Mouse (Mus musculus): ENCODE results near the gene Pfn1. TPM values are rescaled to one million over a fixed set of nuclear protein-coding genes. Genes with fewer than 3 reads are reported as not detected.

Pfn1 gene
- polyA plus RNA-seq, 1 experiment from 2014 or later = 2,132 TPM

DNA sequence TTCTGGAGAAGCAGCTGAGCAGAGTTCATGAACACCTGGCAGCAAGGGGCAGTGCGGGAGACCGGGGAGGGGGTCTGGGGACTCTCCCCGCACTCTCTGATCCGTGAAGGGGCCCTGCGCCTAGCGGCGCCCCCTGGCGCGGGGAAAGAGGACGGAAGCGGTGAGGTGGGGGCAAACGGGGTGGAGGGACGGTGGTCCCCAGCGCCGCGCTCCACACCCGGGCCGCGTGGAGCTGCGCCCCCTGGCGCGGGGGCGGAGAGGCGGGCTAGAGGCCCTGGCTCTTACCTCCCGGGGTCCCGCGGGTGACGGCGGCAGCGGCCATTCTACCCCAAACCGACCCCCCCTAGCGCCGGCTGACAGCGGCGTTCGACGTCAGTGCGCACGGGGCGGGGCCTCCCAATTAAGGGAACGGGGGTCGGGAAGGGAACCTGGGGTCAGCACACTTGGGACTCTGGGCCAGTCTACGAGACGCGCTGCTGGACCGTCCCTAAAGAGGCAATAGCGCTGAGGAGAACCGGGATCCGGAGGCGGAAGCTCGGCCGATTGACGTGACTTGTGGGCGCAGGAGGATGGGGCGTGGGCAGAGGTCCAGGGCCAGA lies 33.3 kb upstream of the Pfn1 start, which contains the start of gene Camta2:
TSS of gene Camta2 (minus strand) at position 505 of the 599 bp plus-strand sequence.
- no peaks in the 10 kb centered on the region for H3K9me3 ChIP-seq (replicated peaks)
- peaks cover 32% of the 10 kb centered on the region for H3K36me3 ChIP-seq
- peaks cover 27% of the 10 kb centered on the region for H3K4me1 ChIP-seq
- no peaks in the 10 kb centered on the region for H3K27me3 ChIP-seq (ENCODE audit: low read depth, poor library complexity, severe bottlenecking)
- H3K4me3 ChIP-seq = peak within 1 kb of the TSS; percentile 93
- peak within 1 kb of the TSS; percentile 92 for H3K27ac ChIP-seq
- WGBS = under 1% methylated on average over 47 of the region's 55 CpGs
- peak; percentile 91 for DNase-seq (ENCODE audit: low spot score)

DNA sequence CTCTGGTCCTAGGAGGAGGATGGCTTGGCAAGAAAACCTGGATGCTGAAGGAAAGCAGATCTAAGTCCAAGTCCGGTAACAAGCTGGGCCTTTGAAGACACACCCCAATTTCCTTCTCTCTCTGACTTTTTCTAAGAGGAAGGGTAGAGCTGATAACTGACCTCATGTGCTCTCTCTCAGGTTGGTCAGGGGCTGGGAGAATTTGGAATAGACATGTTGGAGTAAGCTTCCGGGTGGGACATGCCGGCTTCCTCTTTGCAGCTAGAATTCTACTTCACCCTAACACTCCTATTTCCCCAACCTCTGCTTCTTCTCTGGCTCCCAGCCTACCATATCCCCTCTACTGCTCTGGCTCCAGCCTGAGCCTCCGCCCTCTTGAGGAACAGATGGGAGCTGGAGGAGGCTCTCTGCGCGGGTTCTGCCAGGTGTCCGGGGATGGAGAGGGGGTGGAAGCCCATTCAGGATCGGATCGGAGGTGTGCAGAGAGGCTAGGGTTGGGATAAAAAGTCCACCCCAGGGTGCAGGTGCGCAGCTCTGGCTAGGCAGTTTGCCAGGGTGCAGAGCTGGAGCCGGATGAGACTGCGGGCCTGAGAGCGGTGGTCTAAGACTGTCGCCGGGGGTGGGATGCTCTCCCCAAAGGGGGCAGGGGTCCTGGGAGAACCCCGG lies 32.6 kb upstream of the Pfn1 start:
- peak overlapping the region; percentile 92 for H3K27ac ChIP-seq
- WGBS = 4% methylated on average over 16 of the region's 16 CpGs
- DNase-seq (ENCODE audit: low spot score) = no peak
- peaks cover 32% of the 10 kb centered on the region for H3K4me1 ChIP-seq
- peaks cover 39% of the 10 kb centered on the region for H3K36me3 ChIP-seq
- H3K4me3 ChIP-seq = peak overlapping the region; percentile 93
- no peaks in the 10 kb centered on the region for H3K27me3 ChIP-seq (ENCODE audit: low read depth, poor library complexity, severe bottlenecking)
- no peaks in the 10 kb centered on the region for H3K9me3 ChIP-seq (replicated peaks)

DNA sequence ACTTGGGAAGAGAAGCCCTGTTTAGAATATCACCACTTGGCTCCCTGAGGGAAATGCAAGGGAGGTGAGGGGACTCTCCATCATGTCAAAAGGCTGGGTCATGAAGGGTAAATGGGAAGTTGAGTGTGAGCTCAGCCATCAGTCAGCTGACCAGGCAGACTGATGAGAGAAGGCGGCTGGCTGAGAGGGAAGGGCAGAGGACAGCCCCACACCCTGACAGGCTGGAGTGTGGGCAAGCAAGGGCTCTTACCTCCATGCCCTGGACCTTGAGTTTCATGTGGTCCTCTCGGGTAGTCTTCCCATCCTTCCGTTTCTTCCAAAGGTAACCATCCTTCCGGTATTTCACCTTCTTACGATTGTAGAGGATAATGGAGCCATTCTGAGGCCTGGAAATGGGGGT lies 29.2 kb upstream of the Pfn1 start:
- H3K4me3 ChIP-seq = no peak overlapping the region
- peaks cover 36% of the 10 kb centered on the region for H3K4me1 ChIP-seq
- no peak overlapping the region for H3K27ac ChIP-seq
- H3K27me3 ChIP-seq (ENCODE audit: low read depth, poor library complexity, severe bottlenecking) = no peaks in the 10 kb centered on the region
- WGBS = 90% methylated on average over 5 of the region's 5 CpGs
- peaks cover 64% of the 10 kb centered on the region for H3K36me3 ChIP-seq
- no peaks in the 10 kb centered on the region for H3K9me3 ChIP-seq (replicated peaks)
- DNase-seq (ENCODE audit: low spot score) = no peak

DNA sequence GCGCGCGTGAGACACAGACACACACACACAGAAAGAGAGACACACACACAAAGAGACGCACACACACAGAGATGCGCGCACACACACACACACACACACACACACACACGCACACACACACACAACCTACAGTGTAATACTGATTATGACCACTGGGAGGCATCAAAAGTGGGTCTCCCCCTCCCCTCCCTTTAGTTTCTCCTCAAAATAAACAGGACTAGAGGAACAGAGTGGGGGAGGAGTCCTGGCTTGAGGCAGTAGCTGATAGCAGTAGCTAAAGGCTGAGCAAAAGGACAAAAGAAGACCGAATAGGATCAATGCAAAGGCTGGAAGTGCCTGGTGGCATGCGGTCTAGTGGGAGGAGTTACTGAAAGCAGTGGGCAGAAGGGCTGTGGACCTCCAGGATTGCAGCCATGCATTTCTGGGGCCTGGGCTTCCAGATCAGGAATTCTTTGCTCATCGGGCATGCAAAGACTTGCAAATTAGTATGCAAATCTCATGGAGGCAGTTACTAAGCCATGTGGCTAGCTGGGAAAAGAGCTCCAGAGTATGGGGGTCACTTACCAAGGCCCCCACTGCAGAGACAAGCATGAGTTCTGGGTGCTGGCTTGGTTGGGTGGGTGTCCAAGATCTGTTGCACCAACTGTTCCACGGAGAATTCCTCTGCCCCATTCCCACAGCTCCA lies 27.6 kb upstream of the Pfn1 start:
- Histone ChIP-seq H3K4me1 (peaks cover 22% of the 10 kb centered on the region), H3K27me3 (ENCODE audit: low read depth, poor library complexity, severe bottlenecking) (no peaks in the 10 kb centered on the region), H3K36me3 (peaks cover 68% of the 10 kb centered on the region), H3K9me3 (replicated peaks) (no peaks in the 10 kb centered on the region), H3K27ac (peak overlapping the region; percentile 14; the same call in 1 of the 2 replicates), H3K4me3 (0 out of 2 replicates have a peak overlapping the region, but pooled peaks have one; percentile 3)
- peak; percentile 54 for DNase-seq (ENCODE audit: low spot score)
- 19% methylated on average over 11 of the region's 11 CpGs for WGBS

DNA sequence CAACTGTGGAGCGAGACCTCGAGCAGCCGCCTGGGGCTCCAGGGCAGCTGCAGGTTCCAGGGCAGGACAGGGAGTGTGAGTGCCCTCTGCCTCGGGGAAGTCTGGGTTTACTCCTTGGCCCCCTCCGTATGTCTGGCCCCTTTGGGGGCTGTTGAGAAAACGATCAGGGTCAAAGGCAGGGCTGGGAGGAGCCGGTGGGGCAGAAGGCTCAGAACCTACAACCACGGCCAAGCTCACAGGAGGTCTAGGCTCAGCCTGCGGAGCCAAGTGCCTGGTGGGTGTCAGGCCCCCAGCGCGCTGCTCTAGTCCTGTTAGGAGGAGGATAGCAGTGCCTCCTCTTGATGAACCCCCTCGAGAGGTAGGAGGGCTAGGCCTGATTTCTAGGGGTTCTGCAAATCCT lies 26.7 kb upstream of the Pfn1 start:
- Histone ChIP-seq H3K4me3 (no peak overlapping the region), H3K9me3 (replicated peaks) (no peaks in the 10 kb centered on the region), H3K4me1 (peaks cover 13% of the 10 kb centered on the region), H3K36me3 (peaks cover 76% of the 10 kb centered on the region), H3K27ac (0 out of 2 replicates have a peak overlapping the region, but pooled peaks have one; percentile 46), H3K27me3 (ENCODE audit: low read depth, poor library complexity, severe bottlenecking) (no peaks in the 10 kb centered on the region)
- 56% methylated on average over 12 of the region's 12 CpGs for WGBS
- DNase-seq (ENCODE audit: low spot score) = no peak

DNA sequence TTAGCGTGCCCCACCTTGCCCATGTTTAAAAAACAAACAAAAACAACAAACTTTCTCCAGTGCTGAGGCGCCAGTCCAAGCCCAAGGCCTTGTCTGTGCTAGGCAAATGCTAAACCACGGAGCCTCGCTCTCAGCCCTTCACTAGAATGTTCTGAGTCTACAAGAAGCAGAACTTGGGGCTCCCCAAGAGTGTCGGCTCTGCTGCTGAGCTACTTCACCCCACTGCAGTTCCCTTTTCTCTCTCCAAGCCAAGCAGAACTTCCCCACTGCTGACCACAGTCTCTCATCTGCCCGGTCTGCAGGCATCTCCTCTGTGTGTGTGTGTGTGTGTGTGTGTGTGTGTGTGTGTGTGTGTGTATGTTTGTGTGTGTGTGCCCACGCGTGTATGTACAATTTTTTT lies 25.4 kb upstream of the Pfn1 start:
- DNase-seq (ENCODE audit: low spot score) = no peak
- Histone ChIP-seq H3K4me1 (peaks cover 13% of the 10 kb centered on the region), H3K27ac (no peak overlapping the region), H3K36me3 (peaks cover 77% of the 10 kb centered on the region), H3K4me3 (no peak overlapping the region), H3K27me3 (ENCODE audit: low read depth, poor library complexity, severe bottlenecking) (no peaks in the 10 kb centered on the region), H3K9me3 (replicated peaks) (no peaks in the 10 kb centered on the region)
- WGBS = 88% methylated on average over 8 of the region's 8 CpGs

DNA sequence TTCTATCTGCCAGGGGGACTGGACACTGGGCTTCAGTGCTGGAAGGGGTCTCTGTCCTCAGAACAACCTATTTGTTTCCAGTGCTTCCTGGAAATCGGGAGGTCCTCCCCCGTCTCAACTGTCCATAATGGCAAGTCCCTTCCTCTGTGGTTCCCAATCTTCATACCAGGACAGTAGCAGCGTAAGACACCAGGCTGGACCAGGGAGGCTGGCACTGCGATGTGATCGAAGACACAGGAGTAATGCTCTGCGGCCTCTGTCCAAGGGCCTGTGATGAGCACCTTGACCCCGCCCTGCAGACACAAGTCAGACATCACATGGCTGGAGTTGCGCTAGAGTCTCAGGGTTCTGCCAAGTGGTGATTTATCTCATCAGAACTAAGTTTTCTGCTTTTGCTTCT lies 24.9 kb upstream of the Pfn1 start:
- DNase-seq (ENCODE audit: low spot score) = no peak
- Histone ChIP-seq H3K27ac (no peak overlapping the region), H3K9me3 (replicated peaks) (no peaks in the 10 kb centered on the region), H3K27me3 (ENCODE audit: low read depth, poor library complexity, severe bottlenecking) (no peaks in the 10 kb centered on the region), H3K4me1 (peaks cover 13% of the 10 kb centered on the region), H3K4me3 (no peak overlapping the region), H3K36me3 (peaks cover 77% of the 10 kb centered on the region)
- WGBS = 95% methylated on average over 8 of the region's 8 CpGs

DNA sequence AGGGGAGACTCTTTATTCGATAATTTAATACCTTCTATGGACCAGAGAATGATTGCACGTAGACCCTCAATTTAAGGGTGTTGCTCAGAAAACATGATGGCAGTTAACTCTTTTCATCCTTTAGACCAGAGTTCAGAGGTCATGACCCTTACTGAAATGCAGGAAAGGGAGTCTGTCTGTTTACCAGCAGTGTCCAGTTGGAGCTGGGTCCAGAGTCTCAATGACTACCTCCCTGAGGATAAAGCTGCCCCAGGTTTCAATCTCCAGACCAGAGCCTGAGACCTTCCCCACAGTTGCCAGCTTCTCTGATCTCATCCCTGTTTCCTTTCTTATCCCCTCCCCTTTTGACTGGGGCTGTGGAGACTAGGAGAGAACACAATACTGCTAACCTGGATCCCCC lies 24.1 kb upstream of the Pfn1 start:
- H3K36me3 ChIP-seq = peaks cover 77% of the 10 kb centered on the region
- no peaks in the 10 kb centered on the region for H3K27me3 ChIP-seq (ENCODE audit: low read depth, poor library complexity, severe bottlenecking)
- no peak overlapping the region for H3K27ac ChIP-seq
- 66% methylated on average over 2 of the region's 2 CpGs for WGBS
- DNase-seq (ENCODE audit: low spot score) = no peak
- no peaks in the 10 kb centered on the region for H3K9me3 ChIP-seq (replicated peaks)
- H3K4me1 ChIP-seq = peaks cover 13% of the 10 kb centered on the region
- H3K4me3 ChIP-seq = no peak overlapping the region

DNA sequence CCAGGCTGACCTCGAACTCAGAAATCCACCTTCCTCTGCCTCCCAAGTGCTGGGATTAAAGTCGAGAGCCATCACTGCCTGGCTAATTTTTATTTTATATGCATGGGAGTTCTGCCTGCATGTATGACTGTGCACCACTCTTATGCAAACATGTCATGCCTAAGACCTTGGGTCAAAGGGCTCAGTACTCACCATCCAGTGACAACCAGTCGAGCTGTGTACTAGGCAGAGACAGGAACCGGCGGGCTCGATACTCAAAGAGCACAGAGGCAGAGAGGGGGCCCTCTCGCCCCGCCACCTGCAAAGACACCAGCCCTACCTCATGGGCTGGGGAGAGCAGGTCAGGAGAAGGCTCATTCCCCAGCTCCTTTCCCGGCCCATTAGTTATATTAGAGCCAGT lies 23.6 kb upstream of the Pfn1 start:
- Histone ChIP-seq H3K9me3 (replicated peaks) (no peaks in the 10 kb centered on the region), H3K27me3 (ENCODE audit: low read depth, poor library complexity, severe bottlenecking) (no peaks in the 10 kb centered on the region), H3K36me3 (peaks cover 72% of the 10 kb centered on the region), H3K4me3 (no peak overlapping the region), H3K27ac (no peak overlapping the region), H3K4me1 (peaks cover 13% of the 10 kb centered on the region)
- WGBS = 85% methylated on average over 9 of the region's 9 CpGs
- DNase-seq (ENCODE audit: low spot score) = no peak

DNA sequence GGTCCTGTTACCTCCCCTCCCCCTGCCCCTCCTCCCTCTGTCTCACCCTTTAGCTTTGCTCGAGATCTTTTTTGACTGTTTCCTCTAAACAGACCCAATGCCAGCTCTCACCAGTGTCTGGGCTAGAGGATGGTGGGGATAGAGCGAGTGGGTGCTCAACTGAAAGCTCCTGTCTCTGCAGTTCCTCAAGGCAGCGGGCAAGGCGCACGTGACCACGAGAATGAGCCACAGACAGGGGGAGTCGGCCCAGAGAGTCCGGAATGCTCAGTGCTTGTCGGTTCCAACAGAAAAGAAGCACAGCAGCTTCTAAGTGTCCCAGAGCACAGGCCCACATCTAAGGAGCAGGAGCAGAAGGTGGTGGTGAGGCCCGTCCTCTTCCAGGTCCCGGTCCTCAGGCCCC lies 20.1 kb upstream of the Pfn1 start:
- Histone ChIP-seq H3K36me3 (peaks cover 55% of the 10 kb centered on the region), H3K4me1 (peaks cover 18% of the 10 kb centered on the region), H3K4me3 (peak overlapping the region; percentile 3; the same call in 1 of the 2 replicates), H3K9me3 (replicated peaks) (no peaks in the 10 kb centered on the region), H3K27me3 (ENCODE audit: low read depth, poor library complexity, severe bottlenecking) (no peaks in the 10 kb centered on the region), H3K27ac (no peak overlapping the region)
- DNase-seq (ENCODE audit: low spot score) = no peak
- WGBS = 70% methylated on average over 11 of the region's 11 CpGs

DNA sequence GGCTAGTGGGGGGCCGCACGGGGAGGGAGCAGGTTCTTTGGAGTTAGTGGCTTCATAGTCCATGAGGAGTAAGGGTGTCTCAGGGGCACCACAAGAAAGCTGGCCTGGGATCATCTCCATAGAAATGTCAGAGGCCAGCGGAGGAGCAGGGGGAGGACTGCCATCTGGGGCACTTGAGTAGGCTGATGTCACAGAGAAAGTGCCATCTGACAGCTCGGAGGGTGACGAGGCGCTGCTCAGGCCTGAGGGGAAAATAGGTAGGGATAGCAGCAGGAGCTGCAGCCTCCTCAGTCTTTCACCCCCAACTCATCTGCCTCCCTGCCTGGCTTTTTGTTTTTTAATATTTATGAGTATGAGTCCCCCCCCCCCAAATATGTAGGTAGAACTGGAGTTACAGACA lies 19.6 kb upstream of the Pfn1 start:
- DNase-seq (ENCODE audit: low spot score) = no peak
- Histone ChIP-seq H3K4me1 (peaks cover 18% of the 10 kb centered on the region), H3K4me3 (peak overlapping the region; percentile 3; the same call in 1 of the 2 replicates), H3K27ac (no peak overlapping the region), H3K36me3 (peaks cover 51% of the 10 kb centered on the region), H3K27me3 (ENCODE audit: low read depth, poor library complexity, severe bottlenecking) (no peaks in the 10 kb centered on the region), H3K9me3 (replicated peaks) (no peaks in the 10 kb centered on the region)
- WGBS = 78% methylated on average over 6 of the region's 6 CpGs

DNA sequence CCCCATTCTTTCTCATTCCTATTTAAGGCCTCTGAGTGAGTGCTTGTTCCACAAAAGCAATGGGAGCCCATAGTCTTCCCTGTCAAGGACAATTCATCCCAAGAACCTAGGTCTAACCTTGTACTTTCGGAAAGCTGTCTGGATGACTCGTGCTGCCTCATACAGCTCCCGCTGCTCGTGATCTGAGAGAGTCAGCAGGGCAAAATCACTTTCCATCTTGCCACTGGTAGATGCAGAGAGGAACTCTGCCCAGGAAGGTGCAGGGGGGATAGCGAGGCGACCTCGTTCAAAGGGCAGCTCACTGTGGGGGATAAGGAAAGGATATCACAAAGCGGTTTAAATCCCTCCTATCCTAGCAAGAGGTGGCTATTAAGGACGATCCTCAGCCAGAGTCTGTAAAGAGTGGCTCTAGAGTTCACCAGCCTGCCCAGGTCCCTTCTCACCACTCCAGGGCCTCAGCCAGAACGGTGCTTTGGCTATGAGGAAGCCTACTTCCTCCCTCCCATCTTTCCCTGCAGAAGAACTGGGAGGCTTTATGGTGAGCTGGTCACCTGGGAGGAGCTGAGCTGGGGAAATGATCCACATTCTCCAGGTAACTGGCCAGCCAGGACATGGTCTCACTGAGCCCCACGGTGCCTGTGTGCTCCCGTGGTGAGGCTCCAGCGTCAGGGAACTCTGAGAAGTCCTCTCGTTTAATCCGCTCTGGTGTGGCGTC lies 17.0 kb upstream of the Pfn1 start:
- Histone ChIP-seq H3K4me1 (peaks cover 36% of the 10 kb centered on the region), H3K36me3 (peaks cover 48% of the 10 kb centered on the region), H3K27ac (no peak overlapping the region), H3K9me3 (replicated peaks) (no peaks in the 10 kb centered on the region), H3K4me3 (no peak overlapping the region), H3K27me3 (ENCODE audit: low read depth, poor library complexity, severe bottlenecking) (no peaks in the 10 kb centered on the region)
- WGBS = 87% methylated on average over 16 of the region's 16 CpGs
- DNase-seq (ENCODE audit: low spot score) = no peak

Data from limb, embryonic 10.5 days (tissue).